Mouse (Mus musculus): ENCODE results near the gene Haus4. TPM values are rescaled to one million over a fixed set of nuclear protein-coding genes. Genes with fewer than 3 reads are reported as not detected.

Gene Haus4
- polyA plus RNA-seq, 1 experiment from 2014 or later: 68.7 TPM

GRCm38 (mm10) chr14:54569451-54570392 lies 15.3 kb upstream of the Haus4 start:
- Histone ChIP-seq H3K4me3 (no peak overlapping the region), H3K4me2 (no peak overlapping the region), H3K36me3 (peaks cover 54% of the 10 kb centered on the region), H3K27ac (peak overlapping the region; percentile 61), H3K9ac (no peak overlapping the region; the same call in 1 of the 2 replicates), H3K4me1 (peaks cover 43% of the 10 kb centered on the region), H3K9me3 (no peaks in the 10 kb centered on the region), H3K27me3 (no peaks in the 10 kb centered on the region)
- no peak for ATAC-seq (ENCODE audit: borderline replicate concordance, extremely low read depth, low FRiP score, low TSS enrichment)
- WGBS: 59% methylated on average over 17 of the region's 17 CpGs

GRCm38 (mm10) chr14:54568694-54569414 lies 14.4 kb upstream of the Haus4 start:
- 69% methylated on average over 15 of the region's 15 CpGs for WGBS
- Histone ChIP-seq H3K27ac (peak overlapping the region; percentile 61), H3K4me3 (no peak overlapping the region), H3K27me3 (no peaks in the 10 kb centered on the region), H3K4me2 (no peak overlapping the region), H3K9ac (no peak overlapping the region), H3K4me1 (peaks cover 34% of the 10 kb centered on the region), H3K36me3 (peaks cover 54% of the 10 kb centered on the region), H3K9me3 (no peaks in the 10 kb centered on the region)
- ATAC-seq (ENCODE audit: borderline replicate concordance, extremely low read depth, low FRiP score, low TSS enrichment): no peak

DNA sequence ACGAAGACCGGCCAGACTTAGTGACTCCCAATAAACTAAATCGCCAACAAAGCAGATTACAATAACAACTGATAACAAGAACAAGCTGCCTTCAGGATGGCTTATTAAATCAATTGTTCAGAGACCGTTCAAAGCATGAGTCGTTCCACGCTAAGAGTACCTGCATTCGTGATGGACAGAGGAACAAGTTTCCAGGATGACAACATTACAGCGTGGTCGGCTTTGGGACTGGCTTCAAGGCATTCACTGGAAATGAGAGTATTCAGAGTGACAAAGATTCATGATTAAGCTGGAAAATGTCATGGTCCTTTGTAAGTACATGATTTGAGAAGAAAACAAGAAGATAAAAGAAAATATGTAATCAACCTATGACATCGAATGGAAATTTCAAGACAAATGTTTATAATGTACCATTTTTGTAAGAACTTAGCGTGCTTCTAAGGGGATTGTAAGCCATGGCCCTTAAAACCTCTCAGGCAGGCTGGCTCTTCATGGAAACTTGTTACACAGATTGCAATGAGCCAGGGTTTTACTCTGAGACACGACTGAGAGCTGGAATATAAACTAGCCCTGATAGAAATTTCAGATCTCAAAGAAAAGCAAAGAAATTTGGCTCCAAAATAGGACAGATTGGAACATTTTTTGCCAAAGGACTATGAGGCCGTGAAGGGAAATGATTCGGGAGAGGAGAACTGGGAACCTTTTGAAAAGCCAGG lies 6.3 kb upstream of the Haus4 start:
- ATAC-seq (ENCODE audit: borderline replicate concordance, extremely low read depth, low FRiP score, low TSS enrichment): no peak
- H3K4me2 ChIP-seq: no peak overlapping the region
- H3K36me3 ChIP-seq: no peaks in the 10 kb centered on the region
- H3K4me1 ChIP-seq: no peaks in the 10 kb centered on the region
- 78% methylated on average over 14 of the region's 14 CpGs for WGBS
- H3K4me3 ChIP-seq: no peak overlapping the region
- H3K27ac ChIP-seq: no peak overlapping the region
- H3K9ac ChIP-seq: no peak overlapping the region
- H3K9me3 ChIP-seq: no peaks in the 10 kb centered on the region
- H3K27me3 ChIP-seq: no peaks in the 10 kb centered on the region

GRCm38 (mm10) chr14:54557330-54557729 lies 2.9 kb upstream of the Haus4 start:
- H3K4me1 ChIP-seq: peaks cover 5% of the 10 kb centered on the region; the same call in 1 of the 2 replicates

DNA sequence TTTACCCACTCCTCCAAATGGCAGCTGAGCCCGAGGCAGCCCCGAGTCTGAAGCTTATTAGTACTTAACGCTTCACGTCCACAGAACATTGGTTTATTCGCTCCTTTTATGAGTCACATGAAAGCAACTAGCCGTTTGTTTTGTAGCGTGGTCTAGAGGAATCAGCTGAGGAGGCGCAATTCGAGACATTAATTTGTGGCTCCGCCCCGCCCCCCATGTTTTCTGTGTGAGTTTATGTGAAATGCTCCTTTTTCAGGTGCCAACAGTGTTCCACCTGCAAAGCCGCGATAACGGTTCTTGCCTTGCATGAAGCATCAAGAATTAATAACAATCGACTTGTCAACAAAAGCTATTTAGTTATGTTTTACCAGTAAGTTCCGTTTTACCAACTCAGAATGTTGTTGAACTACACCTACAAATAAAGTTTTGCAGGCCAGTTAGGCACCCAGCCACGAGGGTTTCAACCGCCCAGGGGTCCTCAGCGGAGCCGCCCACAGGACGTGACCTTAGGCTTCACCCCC lies 902 bp downstream of the Haus4 start:
- peak overlapping the region; percentile 50 for H3K4me3 ChIP-seq
- peak overlapping the region; percentile 90 for H3K27ac ChIP-seq
- no peaks in the 10 kb centered on the region for H3K9me3 ChIP-seq
- no peak for ATAC-seq (ENCODE audit: borderline replicate concordance, extremely low read depth, low FRiP score, low TSS enrichment)
- H3K9ac ChIP-seq: peak overlapping the region; percentile 71
- WGBS: 3% methylated on average over 21 of the region's 21 CpGs
- H3K27me3 ChIP-seq: no peaks in the 10 kb centered on the region
- H3K4me2 ChIP-seq: peak overlapping the region; percentile 84
- H3K36me3 ChIP-seq: peaks cover 27% of the 10 kb centered on the region
- H3K4me1 ChIP-seq: peaks cover 5% of the 10 kb centered on the region; the same call in 1 of the 2 replicates

More at GRCm38 (mm10) chr14:54557330-54557729, 2.9 kb upstream of the Haus4 start:
- Histone ChIP-seq H3K9ac (no peak overlapping the region), H3K27me3 (no peaks in the 10 kb centered on the region), H3K4me2 (no peak overlapping the region), H3K36me3 (no peaks in the 10 kb centered on the region), H3K27ac (no peak overlapping the region), H3K4me3 (no peak overlapping the region), H3K9me3 (no peaks in the 10 kb centered on the region)
- 59% methylated on average over 8 of the region's 8 CpGs for WGBS
- no peak for ATAC-seq (ENCODE audit: borderline replicate concordance, extremely low read depth, low FRiP score, low TSS enrichment)

DNA sequence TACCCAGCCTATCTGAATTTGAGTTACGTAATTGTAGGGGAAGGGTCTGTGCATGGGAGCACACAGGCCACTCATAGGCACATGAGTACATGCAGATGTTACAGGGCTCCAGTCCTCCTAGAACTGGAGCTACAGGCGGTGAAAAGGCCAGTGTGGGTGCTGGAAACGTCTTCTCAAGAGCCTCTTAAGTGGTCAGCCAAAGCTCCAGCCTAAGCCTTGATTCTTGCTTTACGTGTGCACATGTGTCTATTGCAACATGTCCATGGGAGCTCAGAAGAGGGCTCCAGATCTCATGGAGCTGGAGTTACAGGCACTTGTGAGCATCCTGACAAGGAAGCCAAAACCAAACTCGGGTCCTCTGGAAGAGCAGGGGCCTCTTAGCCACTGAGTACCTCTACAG lies 9.7 kb downstream of the Haus4 start:
- no peak for ATAC-seq (ENCODE audit: borderline replicate concordance, extremely low read depth, low FRiP score, low TSS enrichment)
- Histone ChIP-seq H3K36me3 (peaks cover 49% of the 10 kb centered on the region), H3K4me2 (no peak overlapping the region), H3K27me3 (no peaks in the 10 kb centered on the region), H3K27ac (no peak overlapping the region), H3K9ac (no peak overlapping the region), H3K4me3 (no peak overlapping the region), H3K9me3 (no peaks in the 10 kb centered on the region), H3K4me1 (no peaks in the 10 kb centered on the region)
- WGBS: 72% methylated on average over 5 of the region's 5 CpGs

DNA sequence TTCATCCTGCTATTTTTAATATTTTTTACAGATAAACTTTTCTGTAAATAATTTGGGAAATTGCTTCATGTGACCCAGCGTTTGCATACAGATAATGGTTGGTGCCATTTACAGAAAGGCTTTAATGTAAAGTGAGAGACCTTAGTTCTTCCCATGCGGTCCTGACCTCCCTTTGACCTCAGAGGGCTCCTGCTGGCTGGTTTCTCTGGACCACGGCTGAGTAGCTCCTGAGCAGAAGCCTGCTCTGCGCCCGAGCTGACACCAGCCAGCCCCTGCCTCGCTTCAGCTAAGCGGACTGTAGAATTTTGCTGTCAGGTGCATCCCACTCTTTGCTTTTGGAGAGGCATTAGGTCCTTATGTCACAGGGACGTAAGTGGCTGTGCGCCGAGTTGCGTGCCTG lies 13.6 kb downstream of the Haus4 start:
- 66% methylated on average over 11 of the region's 11 CpGs for WGBS

GRCm38 (mm10) chr14:54538580-54538979 lies 15.8 kb downstream of the Haus4 start:
- H3K4me1 ChIP-seq: no peaks in the 10 kb centered on the region
- no peak overlapping the region for H3K4me3 ChIP-seq
- H3K9ac ChIP-seq: no peak overlapping the region
- H3K9me3 ChIP-seq: no peaks in the 10 kb centered on the region
- no peak overlapping the region for H3K4me2 ChIP-seq
- no peak for ATAC-seq (ENCODE audit: borderline replicate concordance, extremely low read depth, low FRiP score, low TSS enrichment)
- no peaks in the 10 kb centered on the region for H3K27me3 ChIP-seq
- 100% methylated on average over 2 of the region's 2 CpGs for WGBS
- H3K36me3 ChIP-seq: peaks cover 9% of the 10 kb centered on the region; the same call in 1 of the 2 replicates
- H3K27ac ChIP-seq: no peak overlapping the region

More for the DNA sequence above, 13.6 kb downstream of the Haus4 start:
- H3K27me3 ChIP-seq: no peaks in the 10 kb centered on the region
- no peak for ATAC-seq (ENCODE audit: borderline replicate concordance, extremely low read depth, low FRiP score, low TSS enrichment)
- H3K9ac ChIP-seq: no peak overlapping the region
- peaks cover 23% of the 10 kb centered on the region for H3K36me3 ChIP-seq
- H3K9me3 ChIP-seq: no peaks in the 10 kb centered on the region
- H3K4me1 ChIP-seq: no peaks in the 10 kb centered on the region
- H3K4me2 ChIP-seq: no peak overlapping the region
- no peak overlapping the region for H3K27ac ChIP-seq
- H3K4me3 ChIP-seq: no peak overlapping the region

DNA sequence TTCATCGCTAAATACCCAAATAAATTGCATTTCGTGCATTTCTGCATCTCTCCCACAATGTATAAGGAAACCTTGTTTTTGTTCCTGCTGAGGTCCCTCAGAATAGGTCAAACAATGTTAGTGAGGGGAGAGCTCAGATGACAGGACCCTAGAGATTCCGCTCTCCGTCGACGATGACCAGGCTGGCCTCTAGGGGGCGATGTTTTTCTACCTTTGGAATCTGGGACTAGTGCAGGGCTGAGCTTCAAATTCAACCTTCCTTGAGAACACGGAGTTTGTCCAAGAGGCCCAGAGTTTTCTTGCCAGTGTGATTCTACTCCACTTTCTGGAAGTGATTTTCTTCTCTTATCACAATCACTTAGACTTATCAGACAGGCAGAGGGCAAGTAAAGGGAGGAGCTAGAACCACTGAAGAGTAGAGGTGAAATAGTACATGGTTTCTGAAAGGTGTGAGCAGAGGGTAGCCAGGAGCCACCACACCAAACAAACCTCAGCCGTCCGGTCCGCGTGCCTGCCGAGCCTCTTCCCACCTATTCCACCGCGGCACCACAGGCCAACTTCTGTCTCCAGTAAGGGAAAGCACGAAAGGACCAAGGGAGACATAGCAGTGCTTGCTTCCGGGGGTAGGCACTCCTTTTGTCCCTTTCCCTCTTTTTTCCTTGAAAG lies 25.8 kb downstream of the Haus4 start:
- peak overlapping the region; percentile 71 for H3K4me2 ChIP-seq
- no peak overlapping the region for H3K9ac ChIP-seq
- H3K36me3 ChIP-seq: no peaks in the 10 kb centered on the region
- H3K4me3 ChIP-seq: no peak overlapping the region
- no peaks in the 10 kb centered on the region for H3K9me3 ChIP-seq
- WGBS: 13% methylated on average over 17 of the region's 17 CpGs
- peak; percentile 39; the same call in 1 of the 2 replicates for ATAC-seq (ENCODE audit: borderline replicate concordance, extremely low read depth, low FRiP score, low TSS enrichment)
- peaks cover 17% of the 10 kb centered on the region for H3K4me1 ChIP-seq
- no peak overlapping the region for H3K27ac ChIP-seq
- H3K27me3 ChIP-seq: no peaks in the 10 kb centered on the region

- 0 out of 2 replicates have a peak, but pooled peaks have one; percentile 11 for ATAC-seq (ENCODE audit: borderline replicate concordance, extremely low read depth, low FRiP score, low TSS enrichment)
- no peak overlapping the region for H3K4me3 ChIP-seq
- no peaks in the 10 kb centered on the region for H3K27me3 ChIP-seq
- H3K4me1 ChIP-seq: peaks cover 17% of the 10 kb centered on the region
- H3K36me3 ChIP-seq: no peaks in the 10 kb centered on the region
- no peak overlapping the region for H3K27ac ChIP-seq
- WGBS: 23% methylated on average over 5 of the region's 5 CpGs
- no peaks in the 10 kb centered on the region for H3K9me3 ChIP-seq
- peak overlapping the region; percentile 71 for H3K4me2 ChIP-seq
- H3K9ac ChIP-seq: no peak overlapping the region
Observed at GRCm38 (mm10) chr14:54528007-54528393, 26.4 kb downstream of the Haus4 start.
